Mouse (Mus musculus) bone marrow macrophage, adult 2 months (primary cell): ENCODE data around the gene Zfp326.

Experiments used
- CTCF ChIP-seq: IDR thresholded peaks from 2 replicates; pipeline ENCODE4 v1.5.1; 2012; ENCODE audit warnings: low read depth, mild to moderate bottlenecking, low read length, moderate library complexity
- POLR2A ChIP-seq: IDR thresholded peaks from 2 replicates; pipeline ENCODE4 v1.6.1; 2012; ENCODE audit warnings: mild to moderate bottlenecking, low read depth, low read length, borderline replicate concordance

GRCm38 (mm10) chr5:105922818-105923487 lies 46.6 kb downstream of the Zfp326 start:
- TF ChIP-seq POLR2A (no peak), CTCF (no peak)
